28 mouse cellular contexts compared by ENCODE assay signal in the genomic region with DNA sequence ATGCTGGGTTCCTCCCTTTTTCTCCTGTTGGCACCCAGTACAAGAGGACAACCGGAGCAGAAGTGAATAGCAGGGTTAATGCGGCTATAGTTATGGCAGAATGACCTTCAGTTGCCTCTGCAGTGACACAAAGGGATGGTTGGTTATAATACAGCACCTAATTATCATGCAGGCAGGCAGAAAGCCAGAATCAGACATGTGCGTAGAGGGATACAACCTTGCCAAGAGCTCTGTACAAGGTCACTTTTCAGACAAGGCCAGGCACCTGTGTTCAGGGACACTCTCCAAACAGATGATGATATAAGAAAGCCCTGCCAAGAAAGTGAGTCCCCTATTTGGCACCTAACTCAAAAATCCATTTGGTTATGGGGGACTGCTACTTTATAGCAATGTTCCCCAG.
A peak's percentile ranks its signal among the peaks of the same experiment; 100 is the strongest.
DNase-seq lines count a peak whose midpoint lies in the region; TF ChIP-seq lines count a peak whose summit lies in the region.
"Had no signal": no experiment of that assay in that cellular context is flagged by ENCODE, and none has a peak within 500 bp of the region (broad histone marks: within the 10 kb centered on the region; RNA-seq: fewer than 3 reads in every experiment).

No protein-coding gene starts in this region.

- no peaks in the 10 kb centered on the region for H3K9me3 ChIP-seq in limb, embryonic 10.5 days (replicated peaks)
- H3K9me3 ChIP-seq: embryonic facial prominence, embryonic 12.5 days; G1E; heart, embryonic 15.5 days; hindbrain, embryonic 10.5 days; limb, embryonic 13.5 days; liver, embryonic 13.5 days; midbrain, embryonic 12.5 days; neural tube, embryonic 13.5 days had no signal

- H3K4me3 ChIP-seq in limb, embryonic 10.5 days, result no peak overlapping the region
- H3K4me3 ChIP-seq: embryonic facial prominence, embryonic 12.5 days; heart, adult 2 months; heart, embryonic 15.5 days; hindbrain, embryonic 10.5 days; limb, embryonic 13.5 days; liver, embryonic 13.5 days; midbrain, embryonic 12.5 days; neural tube, embryonic 13.5 days had no signal

- no peaks in the 10 kb centered on the region for H3K27me3 ChIP-seq in limb, embryonic 10.5 days (ENCODE audit: low read depth, poor library complexity, severe bottlenecking)
- H3K27me3 ChIP-seq: CH12.LX; embryonic facial prominence, embryonic 12.5 days; heart, embryonic 15.5 days; limb, embryonic 13.5 days; liver, embryonic 13.5 days; midbrain, embryonic 12.5 days; neural tube, embryonic 13.5 days had no signal

- intact Hi-C loops in left cerebral cortex, postnatal 4 days (cut with DNase I), result no loop called here

- no peaks in the 10 kb centered on the region for H3K36me3 ChIP-seq in limb, embryonic 10.5 days
- H3K36me3 ChIP-seq: embryonic facial prominence, embryonic 12.5 days; G1E; heart, embryonic 15.5 days; hindbrain, embryonic 10.5 days; limb, embryonic 13.5 days; liver, embryonic 13.5 days; midbrain, embryonic 12.5 days; neural tube, embryonic 13.5 days had no signal

- TF ChIP-seq POLR2A in brain, embryonic 14.5 days (IDR thresholded peaks at IDR 0.05; ENCODE audit: borderline replicate concordance, extremely low read depth, insufficient read depth, insufficient read length, poor library complexity, severe bottlenecking), result no peak

- no peak for TF ChIP-seq CTCF in brain, embryonic 14.5 days (IDR thresholded peaks at IDR 0.05; ENCODE audit: borderline replicate concordance, extremely low read depth, insufficient read depth, insufficient read length)

- DNase-seq in cerebellum, postnatal 14 days, result peak; percentile 16 to 26
- no peak for DNase-seq in cerebellum, adult 11-12 months
- peak; percentile 11 for DNase-seq in left cerebral cortex, postnatal 4 days
- DNase-seq in left cerebral cortex, adult 9 months (ENCODE audit: low spot score in 2 of 2), result no peak
- peak; percentile 44 for DNase-seq in adrenal gland, postnatal 14 days
- peak; percentile 22 for DNase-seq in brain, embryonic 14.5 days (ENCODE audit: low read depth)
- DNase-seq in kidney, postnatal 25 days, result no peak
- no peak for DNase-seq in limb, embryonic 10.5 days (ENCODE audit: low spot score)
- DNase-seq: B cell, adult 2 months; cerebellum, adult 9-11 months; forebrain, postnatal 0 days; gastrocnemius, postnatal 25 days; heart, adult 2 months; kidney, adult 2 months; liver, embryonic 13.5 days; lung, adult 2 months; lung, postnatal 14 days; right cerebral cortex, postnatal 14 days; thymus, postnatal 14 days had no signal

- H3K27ac ChIP-seq in limb, embryonic 10.5 days, result no peak overlapping the region
- H3K27ac ChIP-seq: embryonic facial prominence, embryonic 12.5 days; heart, adult 2 months; heart, embryonic 15.5 days; hindbrain, embryonic 10.5 days; kidney, postnatal 0 days; limb, embryonic 13.5 days; liver, embryonic 13.5 days; midbrain, embryonic 12.5 days; neural tube, embryonic 13.5 days had no signal

- 93% methylated on average over 3 of the region's 3 CpGs for WGBS in limb, embryonic 10.5 days

- H3K4me1 ChIP-seq in limb, embryonic 10.5 days, result no peaks in the 10 kb centered on the region
- H3K4me1 ChIP-seq: embryonic facial prominence, embryonic 12.5 days; heart, embryonic 15.5 days; hindbrain, embryonic 10.5 days; limb, embryonic 13.5 days; liver, embryonic 13.5 days; midbrain, embryonic 12.5 days; neural tube, embryonic 13.5 days had no signal

Comparison
In these comparisons a context has a peak if more than half of its experiments do, and no peak if none do; other contexts are left out.
1. DNase-seq: peak in cerebellum, postnatal 14 days (2 of 2), left cerebral cortex, postnatal 4 days (single experiment), adrenal gland, postnatal 14 days (single experiment) and brain, embryonic 14.5 days (single experiment); none in cerebellum, adult 11-12 months (single experiment), left cerebral cortex, adult 9 months (0 of 2), kidney, postnatal 25 days (0 of 2) and limb, embryonic 10.5 days (single experiment).